Mouse (Mus musculus): ENCODE data around the gene Mb. TPM values are rescaled to one million over a fixed set of nuclear protein-coding genes. Genes with fewer than 3 reads are reported as not detected.

Mb gene
- polyA plus RNA-seq, 1 experiment from 2014 or later, result 1.3 TPM

- 67% methylated on average over 4 of the region's 4 CpGs for WGBS
Observed at GRCm38 (mm10) chr15:77021851-77022250, 28.6 kb downstream of the Mb start.

DNA sequence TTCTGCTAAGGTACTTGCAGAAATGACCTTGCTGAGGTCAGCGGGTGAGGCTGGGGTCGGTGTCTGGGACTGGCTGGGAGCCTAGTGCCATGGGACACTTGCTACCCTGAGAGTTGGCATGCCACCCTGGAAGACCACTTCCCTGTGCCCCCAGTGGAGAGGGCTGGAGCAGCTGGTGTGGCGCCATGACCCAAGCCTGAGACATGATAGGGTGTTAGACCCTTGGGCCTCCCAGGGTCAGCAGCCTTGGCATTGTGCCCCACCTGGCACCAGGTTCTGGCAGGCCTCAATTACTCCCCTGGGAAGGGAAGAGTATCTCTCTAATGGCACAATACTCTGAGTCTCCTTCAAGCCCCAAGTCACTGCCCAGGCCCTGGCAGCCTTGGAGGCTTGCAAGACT is 29.4 kb downstream of the Mb start:
- H3K4me2 ChIP-seq, result no peak overlapping the region
- ATAC-seq (ENCODE audit: insufficient read depth, low FRiP score, low read depth), result no peak
- no peak overlapping the region for H3K9ac ChIP-seq
- H3K27ac ChIP-seq, result no peak overlapping the region
- no peaks in the 10 kb centered on the region for H3K9me3 ChIP-seq
- H3K4me1 ChIP-seq, result peaks cover 6% of the 10 kb centered on the region; the same call in 1 of the 2 replicates
- H3K4me3 ChIP-seq (replicated peaks), result no peak overlapping the region
- 93% methylated on average over 3 of the region's 3 CpGs for WGBS
- no peaks in the 10 kb centered on the region for H3K36me3 ChIP-seq
- no peaks in the 10 kb centered on the region for H3K27me3 ChIP-seq (replicated peaks)

More at GRCm38 (mm10) chr15:77021851-77022250, 28.6 kb downstream of the Mb start:
- no peak overlapping the region for H3K27ac ChIP-seq
- H3K4me1 ChIP-seq, result peaks cover 6% of the 10 kb centered on the region; the same call in 1 of the 2 replicates
- ATAC-seq (ENCODE audit: insufficient read depth, low FRiP score, low read depth), result no peak
- no peak overlapping the region for H3K9ac ChIP-seq
- H3K9me3 ChIP-seq, result no peaks in the 10 kb centered on the region
- H3K27me3 ChIP-seq (replicated peaks), result no peaks in the 10 kb centered on the region
- no peaks in the 10 kb centered on the region for H3K36me3 ChIP-seq
- no peak overlapping the region for H3K4me3 ChIP-seq (replicated peaks)
- H3K4me2 ChIP-seq, result no peak overlapping the region

- H3K4me1 ChIP-seq, result peaks cover 6% of the 10 kb centered on the region; the same call in 1 of the 2 replicates
- WGBS, result 81% methylated on average over 4 of the region's 4 CpGs
- no peak overlapping the region for H3K4me2 ChIP-seq
- H3K9ac ChIP-seq, result no peak overlapping the region
- no peak overlapping the region for H3K4me3 ChIP-seq (replicated peaks)
- no peaks in the 10 kb centered on the region for H3K27me3 ChIP-seq (replicated peaks)
- no peak overlapping the region for H3K27ac ChIP-seq
- H3K36me3 ChIP-seq, result no peaks in the 10 kb centered on the region
- no peak for ATAC-seq (ENCODE audit: insufficient read depth, low FRiP score, low read depth)
- H3K9me3 ChIP-seq, result no peaks in the 10 kb centered on the region
Observed at GRCm38 (mm10) chr15:77020136-77020535, 30.3 kb downstream of the Mb start.

GRCm38 (mm10) chr15:77019533-77019932 is 30.9 kb downstream of the Mb start:
- H3K36me3 ChIP-seq, result no peaks in the 10 kb centered on the region
- no peak overlapping the region for H3K4me3 ChIP-seq (replicated peaks)
- H3K9me3 ChIP-seq, result no peaks in the 10 kb centered on the region
- H3K27ac ChIP-seq, result no peak overlapping the region
- no peak overlapping the region for H3K9ac ChIP-seq
- WGBS, result 70% methylated on average over 7 of the region's 7 CpGs
- H3K4me2 ChIP-seq, result no peak overlapping the region
- no peak for ATAC-seq (ENCODE audit: insufficient read depth, low FRiP score, low read depth)
- peaks cover 11% of the 10 kb centered on the region; the same call in 1 of the 2 replicates for H3K4me1 ChIP-seq
- H3K27me3 ChIP-seq (replicated peaks), result no peaks in the 10 kb centered on the region

DNA sequence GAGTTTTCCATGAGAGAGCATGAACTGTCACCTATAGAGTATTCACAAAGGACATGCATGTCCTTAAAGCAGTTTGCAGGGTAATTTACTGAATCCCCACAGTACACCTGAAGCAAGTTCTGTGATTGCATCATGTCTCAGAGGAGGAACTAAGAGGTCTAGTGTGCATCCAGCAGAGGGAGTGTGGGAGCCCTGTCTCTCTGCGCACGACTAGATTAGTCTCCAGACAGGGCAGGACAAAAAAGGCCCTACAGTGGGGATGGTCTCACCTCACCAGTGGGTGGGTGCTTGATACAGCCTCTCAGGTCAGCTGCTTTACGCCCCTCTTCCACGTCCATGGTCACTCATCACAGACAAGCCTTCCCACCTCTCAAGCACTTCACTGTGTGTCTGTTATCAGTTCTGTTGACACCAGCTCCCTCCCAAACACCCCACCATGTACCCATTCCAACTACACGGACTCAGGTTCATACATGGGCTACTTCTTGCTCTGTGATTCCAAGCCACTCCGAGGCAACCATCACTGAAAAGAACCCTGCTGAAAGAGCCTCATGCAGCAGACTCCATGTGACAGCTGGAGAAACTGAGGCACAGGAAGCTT is 31.6 kb downstream of the Mb start:
- ATAC-seq (ENCODE audit: insufficient read depth, low FRiP score, low read depth), result no peak
- H3K36me3 ChIP-seq, result no peaks in the 10 kb centered on the region
- no peak overlapping the region for H3K9ac ChIP-seq
- H3K27me3 ChIP-seq (replicated peaks), result no peaks in the 10 kb centered on the region
- H3K27ac ChIP-seq, result no peak overlapping the region
- H3K4me3 ChIP-seq (replicated peaks), result no peak overlapping the region
- no peak overlapping the region for H3K4me2 ChIP-seq
- no peaks in the 10 kb centered on the region for H3K9me3 ChIP-seq
- peaks cover 17% of the 10 kb centered on the region for H3K4me1 ChIP-seq
- 61% methylated on average over 6 of the region's 6 CpGs for WGBS

- no peak overlapping the region for H3K4me2 ChIP-seq
- no peak overlapping the region for H3K9ac ChIP-seq
- no peaks in the 10 kb centered on the region for H3K9me3 ChIP-seq
- no peaks in the 10 kb centered on the region for H3K36me3 ChIP-seq
- no peaks in the 10 kb centered on the region for H3K27me3 ChIP-seq (replicated peaks)
- no peak overlapping the region for H3K4me3 ChIP-seq (replicated peaks)
- peaks cover 27% of the 10 kb centered on the region for H3K4me1 ChIP-seq
- no peak overlapping the region for H3K27ac ChIP-seq
- no peak for ATAC-seq (ENCODE audit: insufficient read depth, low FRiP score, low read depth)
Observed at GRCm38 (mm10) chr15:77017897-77018296, 32.6 kb downstream of the Mb start.

DNA sequence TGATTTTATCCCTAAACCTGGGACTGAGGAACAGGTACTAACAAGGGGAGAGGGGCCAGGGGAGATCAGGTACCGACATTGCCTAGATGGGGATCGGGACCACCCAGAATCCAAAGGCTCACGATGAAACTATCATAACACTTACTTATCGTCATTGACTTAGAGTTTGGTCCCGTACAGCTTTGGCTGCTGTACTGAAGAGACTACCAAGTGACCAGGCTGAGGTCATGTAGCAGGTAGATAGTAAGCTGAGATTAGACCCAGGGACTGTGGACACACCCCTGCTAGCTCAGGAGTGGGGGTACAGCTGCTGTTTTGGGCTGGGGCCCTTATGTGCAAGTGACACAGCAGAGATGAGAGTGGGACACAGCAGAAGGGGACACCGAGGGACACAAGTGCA is 34.0 kb downstream of the Mb start:
- no peaks in the 10 kb centered on the region for H3K9me3 ChIP-seq
- no peak overlapping the region for H3K27ac ChIP-seq
- no peaks in the 10 kb centered on the region for H3K36me3 ChIP-seq
- 91% methylated on average over 6 of the region's 6 CpGs for WGBS
- H3K9ac ChIP-seq, result no peak overlapping the region
- H3K27me3 ChIP-seq (replicated peaks), result no peaks in the 10 kb centered on the region
- ATAC-seq (ENCODE audit: insufficient read depth, low FRiP score, low read depth), result no peak
- H3K4me3 ChIP-seq (replicated peaks), result no peak overlapping the region
- peaks cover 25% of the 10 kb centered on the region for H3K4me1 ChIP-seq
- no peak overlapping the region for H3K4me2 ChIP-seq

- no peaks in the 10 kb centered on the region for H3K27me3 ChIP-seq (replicated peaks)
- peaks cover 21% of the 10 kb centered on the region for H3K4me1 ChIP-seq
- H3K27ac ChIP-seq, result 0 out of 2 replicates have a peak overlapping the region, but pooled peaks have one; percentile 28
- 0 out of 2 replicates have a peak overlapping the region, but pooled peaks have one; percentile 0 for H3K4me2 ChIP-seq
- no peak for ATAC-seq (ENCODE audit: insufficient read depth, low FRiP score, low read depth)
- no peak overlapping the region for H3K4me3 ChIP-seq (replicated peaks)
- H3K36me3 ChIP-seq, result no peaks in the 10 kb centered on the region
- 73% methylated on average over 4 of the region's 4 CpGs for whole genome bisulfite sequencing
- no peaks in the 10 kb centered on the region for H3K9me3 ChIP-seq
- no peak overlapping the region for H3K9ac ChIP-seq
Observed at GRCm38 (mm10) chr15:77014985-77015384, 35.5 kb downstream of the Mb start.

- Histone ChIP-seq H3K4me2 (peak overlapping the region; percentile 37; the same call in 1 of the 2 replicates), H3K9ac (no peak overlapping the region), H3K4me3 (replicated peaks) (no peak overlapping the region), H3K27ac (peak overlapping the region; percentile 46; the same call in 1 of the 2 replicates), H3K9me3 (no peaks in the 10 kb centered on the region), H3K36me3 (no peaks in the 10 kb centered on the region), H3K27me3 (replicated peaks) (no peaks in the 10 kb centered on the region), H3K4me1 (peaks cover 21% of the 10 kb centered on the region)
- WGBS, result 43% methylated on average over 6 of the region's 6 CpGs
- ATAC-seq (ENCODE audit: insufficient read depth, low FRiP score, low read depth), result no peak
Observed at GRCm38 (mm10) chr15:77014431-77014830, 36.0 kb downstream of the Mb start.

- H3K27ac ChIP-seq, result peak overlapping the region; percentile 46
- H3K4me3 ChIP-seq (replicated peaks), result no peak overlapping the region
Observed at GRCm38 (mm10) chr15:77013753-77014241, 36.7 kb downstream of the Mb start.

GRCm38 (mm10) chr15:77008851-77009250 is 41.6 kb downstream of the Mb start:
- Histone ChIP-seq H3K4me2 (no peak overlapping the region), H3K4me3 (replicated peaks) (no peak overlapping the region), H3K27me3 (replicated peaks) (no peaks in the 10 kb centered on the region), H3K4me1 (peaks cover 9% of the 10 kb centered on the region), H3K9ac (no peak overlapping the region), H3K9me3 (no peaks in the 10 kb centered on the region), H3K36me3 (no peaks in the 10 kb centered on the region), H3K27ac (no peak overlapping the region)
- 92% methylated on average over 6 of the region's 6 CpGs for WGBS
- no peak for ATAC-seq (ENCODE audit: insufficient read depth, low FRiP score, low read depth)

More at GRCm38 (mm10) chr15:77013753-77014241, 36.7 kb downstream of the Mb start:
- Histone ChIP-seq H3K9me3 (no peaks in the 10 kb centered on the region), H3K36me3 (no peaks in the 10 kb centered on the region), H3K4me2 (peak overlapping the region; percentile 37), H3K9ac (no peak overlapping the region), H3K4me1 (peaks cover 21% of the 10 kb centered on the region), H3K27me3 (replicated peaks) (no peaks in the 10 kb centered on the region)
- ATAC-seq (ENCODE audit: insufficient read depth, low FRiP score, low read depth), result no peak; the same call in 1 of the 2 replicates
- 13% methylated on average over 15 of the region's 15 CpGs for WGBS

- no peak overlapping the region for H3K4me3 ChIP-seq (replicated peaks)
- H3K9ac ChIP-seq, result no peak overlapping the region
- no peak; the same call in 1 of the 2 replicates for ATAC-seq (ENCODE audit: insufficient read depth, low FRiP score, low read depth)
- no peaks in the 10 kb centered on the region for H3K4me1 ChIP-seq
- no peaks in the 10 kb centered on the region for H3K9me3 ChIP-seq
- H3K4me2 ChIP-seq, result no peak overlapping the region
- 13% methylated on average over 3 of the region's 3 CpGs for WGBS
- no peaks in the 10 kb centered on the region for H3K36me3 ChIP-seq
- no peak overlapping the region for H3K27ac ChIP-seq
- H3K27me3 ChIP-seq (replicated peaks), result no peaks in the 10 kb centered on the region; the same call in 1 of the 2 replicates
Observed at GRCm38 (mm10) chr15:77003868-77004215, 46.6 kb downstream of the Mb start.
